Mouse (Mus musculus): Measurements from ENCODE around the gene Fam126a. TPM values are rescaled to one million over a fixed set of nuclear protein-coding genes. Genes with fewer than 3 reads are reported as not detected.

Fam126a gene
- polyA plus RNA-seq (2015; fragmentation: Nextera tagmentation; extraction: Ambion mirVana) = 31.0 and 31.2 TPM in 2 replicates

GRCm38 (mm10) chr5:24030579-24030969, at the start of gene Fam126a:
Fam126a (minus strand) TSS chr5:24030690.
- ATAC-seq (ENCODE audit: insufficient number of reproducible peaks, low FRiP score, low TSS enrichment, low read depth) = peak; percentile 100
- Histone ChIP-seq H3K4me3 (peak within 1 kb of the TSS; percentile 88), H3K27me3 (no peaks in the 10 kb centered on the region), H3K4me1 (peaks cover 4% of the 10 kb centered on the region), H3K9ac (peak within 1 kb of the TSS; percentile 64), H3K4me2 (peak within 1 kb of the TSS; percentile 81), H3K36me3 (no peaks in the 10 kb centered on the region), H3K27ac (peak within 1 kb of the TSS; percentile 84), H3K9me3 (no peaks in the 10 kb centered on the region)
- WGBS = 0% methylated on average over 15 of the region's 16 CpGs

GRCm38 (mm10) chr5:24078420-24079179, 48.1 kb upstream of the Fam126a start:
- WGBS = 83% methylated on average over 7 of the region's 7 CpGs
- no peak for ATAC-seq (ENCODE audit: insufficient number of reproducible peaks, low FRiP score, low TSS enrichment, low read depth)

GRCm38 (mm10) chr5:24077739-24078306, 47.3 kb upstream of the Fam126a start:
- H3K9me3 ChIP-seq = no peaks in the 10 kb centered on the region
- peak overlapping the region; percentile 39; the same call in 1 of the 2 replicates for H3K4me2 ChIP-seq
- WGBS = 18% methylated on average over 7 of the region's 7 CpGs
- peaks cover 3% of the 10 kb centered on the region; the same call in 1 of the 2 replicates for H3K4me1 ChIP-seq
- no peak overlapping the region for H3K9ac ChIP-seq
- H3K36me3 ChIP-seq = no peaks in the 10 kb centered on the region
- no peak overlapping the region for H3K27ac ChIP-seq
- H3K4me3 ChIP-seq = peak overlapping the region; percentile 27
- ATAC-seq (ENCODE audit: insufficient number of reproducible peaks, low FRiP score, low TSS enrichment, low read depth) = no peak
- H3K27me3 ChIP-seq = no peaks in the 10 kb centered on the region

More at GRCm38 (mm10) chr5:24078420-24079179, 48.1 kb upstream of the Fam126a start:
- H3K4me1 ChIP-seq = peaks cover 3% of the 10 kb centered on the region; the same call in 1 of the 2 replicates
- no peak overlapping the region for H3K4me2 ChIP-seq
- H3K36me3 ChIP-seq = no peaks in the 10 kb centered on the region
- H3K9ac ChIP-seq = no peak overlapping the region
- H3K9me3 ChIP-seq = no peaks in the 10 kb centered on the region
- H3K27me3 ChIP-seq = no peaks in the 10 kb centered on the region
- H3K4me3 ChIP-seq = no peak overlapping the region
- H3K27ac ChIP-seq = no peak overlapping the region

GRCm38 (mm10) chr5:24076986-24077718, 46.7 kb upstream of the Fam126a start:
- H3K4me1 ChIP-seq = peaks cover 3% of the 10 kb centered on the region; the same call in 1 of the 2 replicates
- no peak overlapping the region for H3K9ac ChIP-seq
- no peaks in the 10 kb centered on the region for H3K27me3 ChIP-seq
- ATAC-seq (ENCODE audit: insufficient number of reproducible peaks, low FRiP score, low TSS enrichment, low read depth) = peak; percentile 61; the same call in 1 of the 2 replicates
- no peaks in the 10 kb centered on the region for H3K36me3 ChIP-seq
- no peaks in the 10 kb centered on the region for H3K9me3 ChIP-seq
- WGBS = 2% methylated on average over 15 of the region's 15 CpGs
- H3K27ac ChIP-seq = no peak overlapping the region
- peak overlapping the region; percentile 39 for H3K4me2 ChIP-seq
- peak overlapping the region; percentile 27 for H3K4me3 ChIP-seq

- Histone ChIP-seq H3K9me3 (no peaks in the 10 kb centered on the region), H3K27ac (no peak overlapping the region; the same call in 1 of the 2 replicates), H3K4me1 (peaks cover 6% of the 10 kb centered on the region; the same call in 1 of the 2 replicates), H3K27me3 (no peaks in the 10 kb centered on the region), H3K9ac (no peak overlapping the region), H3K4me2 (no peak overlapping the region), H3K36me3 (no peaks in the 10 kb centered on the region), H3K4me3 (no peak overlapping the region)
- ATAC-seq (ENCODE audit: insufficient number of reproducible peaks, low FRiP score, low TSS enrichment, low read depth) = no peak
- WGBS = 49% methylated on average over 6 of the region's 6 CpGs
Measured at GRCm38 (mm10) chr5:24072031-24072430, 41.5 kb upstream of the Fam126a start.

GRCm38 (mm10) chr5:24068955-24069354, 38.5 kb upstream of the Fam126a start:
- H3K9ac ChIP-seq = no peak overlapping the region
- no peaks in the 10 kb centered on the region for H3K9me3 ChIP-seq
- no peak for ATAC-seq (ENCODE audit: insufficient number of reproducible peaks, low FRiP score, low TSS enrichment, low read depth)
- peaks cover 5% of the 10 kb centered on the region; the same call in 1 of the 2 replicates for H3K4me1 ChIP-seq
- no peaks in the 10 kb centered on the region for H3K27me3 ChIP-seq
- H3K27ac ChIP-seq = no peak overlapping the region
- 79% methylated on average over 6 of the region's 6 CpGs for WGBS
- no peak overlapping the region for H3K4me2 ChIP-seq
- H3K36me3 ChIP-seq = no peaks in the 10 kb centered on the region
- no peak overlapping the region for H3K4me3 ChIP-seq

- ATAC-seq (ENCODE audit: insufficient number of reproducible peaks, low FRiP score, low TSS enrichment, low read depth) = no peak
- WGBS = 66% methylated on average over 4 of the region's 4 CpGs
Measured at GRCm38 (mm10) chr5:24063545-24063944, 33.1 kb upstream of the Fam126a start.

GRCm38 (mm10) chr5:24063034-24063433, 32.5 kb upstream of the Fam126a start:
- H3K27me3 ChIP-seq = no peaks in the 10 kb centered on the region
- ATAC-seq (ENCODE audit: insufficient number of reproducible peaks, low FRiP score, low TSS enrichment, low read depth) = no peak
- H3K4me2 ChIP-seq = no peak overlapping the region
- no peak overlapping the region for H3K9ac ChIP-seq
- no peaks in the 10 kb centered on the region for H3K4me1 ChIP-seq
- no peak overlapping the region for H3K4me3 ChIP-seq
- H3K27ac ChIP-seq = no peak overlapping the region
- H3K9me3 ChIP-seq = no peaks in the 10 kb centered on the region
- H3K36me3 ChIP-seq = no peaks in the 10 kb centered on the region
- WGBS = 84% methylated on average over 6 of the region's 6 CpGs

More at GRCm38 (mm10) chr5:24063545-24063944, 33.1 kb upstream of the Fam126a start:
- H3K27me3 ChIP-seq = no peaks in the 10 kb centered on the region
- H3K9me3 ChIP-seq = no peaks in the 10 kb centered on the region
- no peaks in the 10 kb centered on the region for H3K4me1 ChIP-seq
- no peak overlapping the region for H3K4me3 ChIP-seq
- no peak overlapping the region for H3K9ac ChIP-seq
- H3K27ac ChIP-seq = no peak overlapping the region
- H3K4me2 ChIP-seq = no peak overlapping the region
- H3K36me3 ChIP-seq = no peaks in the 10 kb centered on the region

GRCm38 (mm10) chr5:24060949-24061348, 30.5 kb upstream of the Fam126a start:
- WGBS = 52% methylated on average over 3 of the region's 3 CpGs
- Histone ChIP-seq H3K36me3 (no peaks in the 10 kb centered on the region), H3K4me2 (no peak overlapping the region), H3K27me3 (no peaks in the 10 kb centered on the region), H3K9ac (no peak overlapping the region), H3K4me1 (no peaks in the 10 kb centered on the region), H3K9me3 (no peaks in the 10 kb centered on the region), H3K27ac (no peak overlapping the region), H3K4me3 (no peak overlapping the region)
- no peak for ATAC-seq (ENCODE audit: insufficient number of reproducible peaks, low FRiP score, low TSS enrichment, low read depth)

GRCm38 (mm10) chr5:24057592-24057991, 27.1 kb upstream of the Fam126a start:
- Histone ChIP-seq H3K27ac (no peak overlapping the region), H3K4me3 (no peak overlapping the region), H3K9ac (no peak overlapping the region), H3K27me3 (no peaks in the 10 kb centered on the region), H3K9me3 (no peaks in the 10 kb centered on the region), H3K4me1 (peaks cover 5% of the 10 kb centered on the region; the same call in 1 of the 2 replicates), H3K36me3 (no peaks in the 10 kb centered on the region), H3K4me2 (no peak overlapping the region)
- WGBS = 65% methylated on average over 3 of the region's 3 CpGs
- no peak for ATAC-seq (ENCODE audit: insufficient number of reproducible peaks, low FRiP score, low TSS enrichment, low read depth)

- Histone ChIP-seq H3K4me2 (no peak overlapping the region), H3K9me3 (no peaks in the 10 kb centered on the region), H3K4me1 (peaks cover 5% of the 10 kb centered on the region; the same call in 1 of the 2 replicates), H3K27ac (no peak overlapping the region), H3K27me3 (no peaks in the 10 kb centered on the region), H3K9ac (no peak overlapping the region), H3K36me3 (no peaks in the 10 kb centered on the region), H3K4me3 (no peak overlapping the region)
- no peak for ATAC-seq (ENCODE audit: insufficient number of reproducible peaks, low FRiP score, low TSS enrichment, low read depth)
- 80% methylated on average over 2 of the region's 2 CpGs for WGBS
Measured at GRCm38 (mm10) chr5:24056865-24057264, 26.4 kb upstream of the Fam126a start.
